28 mouse cellular contexts compared by ENCODE assay signal in genomic region chr9:58685290-58685689, GRCm38 (mm10). TPM values are rescaled to one million over a fixed set of nuclear protein-coding genes. Genes with fewer than 3 reads are reported as not detected.
DNase-seq lines count a peak whose midpoint lies in the region; ATAC-seq lines count a peak whose summit lies in the region.
"Had no signal": no experiment of that assay in that cellular context is flagged by ENCODE, and none has a peak within 500 bp of the region (broad histone marks: within the 10 kb centered on the region; RNA-seq: fewer than 3 reads in every experiment).

No protein-coding gene starts in this region.

- WGBS in heart, embryonic 10.5 days = 73% methylated on average over 10 of the region's 10 CpGs
- WGBS in neural tube, embryonic 11.5 days = 87% methylated on average over 10 of the region's 10 CpGs
- WGBS in neural tube, embryonic 15.5 days = 91% methylated on average over 10 of the region's 10 CpGs

- DNase-seq in heart, embryonic 10.5 days (ENCODE audit: low spot score) = peak; percentile 25
- DNase-seq in heart, adult 18-20 months = no peak
- DNase-seq in neural tube, embryonic 11.5 days (ENCODE audit: low spot score) = peak; percentile 8
- no peak for DNase-seq in urinary bladder, postnatal 36 days (ENCODE audit: low spot score in 2 of 2)
- DNase-seq: adrenal gland, adult 8-10 months; adrenal gland, postnatal 14 days; adrenal gland, postnatal 36 days; B cell, adult 2 months; cerebellum, adult 11-12 months; cerebellum, adult 2 months; cerebellum, adult 9-10 months; cerebellum, postnatal 10 days; cerebellum, postnatal 25 days; embryo, embryonic 11 days had no signal

- no peaks in the 10 kb centered on the region for H3K9me3 ChIP-seq in heart, embryonic 10.5 days
- H3K9me3 ChIP-seq in neural tube, embryonic 11.5 days (ENCODE audit: control insufficient read depth, low read length) = no peaks in the 10 kb centered on the region
- H3K9me3 ChIP-seq in neural tube, embryonic 15.5 days (replicated peaks) = no peaks in the 10 kb centered on the region
- H3K9me3 ChIP-seq: embryonic facial prominence, embryonic 13.5 days; embryonic facial prominence, embryonic 15.5 days; forebrain, embryonic 10.5 days; forebrain, embryonic 12.5 days; G1E had no signal

- no peaks in the 10 kb centered on the region for H3K36me3 ChIP-seq in heart, embryonic 10.5 days
- H3K36me3 ChIP-seq in neural tube, embryonic 11.5 days (ENCODE audit: control insufficient read depth, insufficient read depth, low read length) = no peaks in the 10 kb centered on the region
- H3K36me3 ChIP-seq in neural tube, embryonic 15.5 days = no peaks in the 10 kb centered on the region
- H3K36me3 ChIP-seq: embryonic facial prominence, embryonic 13.5 days; embryonic facial prominence, embryonic 15.5 days; forebrain, embryonic 10.5 days; forebrain, embryonic 12.5 days; G1E had no signal

- H3K4me2 ChIP-seq in neural tube, embryonic 11.5 days (ENCODE audit: low read depth) = no peak overlapping the region
- no peak overlapping the region for H3K4me2 ChIP-seq in neural tube, embryonic 15.5 days
- H3K4me2 ChIP-seq: embryonic facial prominence, embryonic 13.5 days; embryonic facial prominence, embryonic 15.5 days; forebrain, embryonic 12.5 days had no signal

- H3K27ac ChIP-seq in heart, embryonic 10.5 days = no peak overlapping the region
- no peak overlapping the region for H3K27ac ChIP-seq in neural tube, embryonic 11.5 days (ENCODE audit: low read depth, low read length)
- H3K27ac ChIP-seq in neural tube, embryonic 15.5 days (replicated peaks) = no peak overlapping the region
- H3K27ac ChIP-seq: embryonic facial prominence, embryonic 13.5 days; embryonic facial prominence, embryonic 15.5 days; forebrain, embryonic 10.5 days; forebrain, embryonic 12.5 days had no signal

- no peak for ATAC-seq in neural tube, embryonic 11.5 days (ENCODE audit: insufficient read depth, low FRiP score, low TSS enrichment)
- no peak for ATAC-seq in neural tube, embryonic 15.5 days (ENCODE audit: low FRiP score)
- ATAC-seq in common myeloid progenitor, adult 5-6 weeks (replicated peaks; ENCODE audit: low read depth, poor library complexity, severe bottlenecking) = peak; percentile 63
- ATAC-seq: activated CD4-positive, CD25-positive, alpha-beta regulatory T cell, adult 4 months; CD4-positive, CD25-positive, alpha-beta regulatory T cell, adult 4 months; forebrain, embryonic 14.5 days; forebrain, embryonic 16.5 days; Patski had no signal

- H3K4me3 ChIP-seq in heart, embryonic 10.5 days = no peak overlapping the region
- no peak overlapping the region for H3K4me3 ChIP-seq in neural tube, embryonic 11.5 days (ENCODE audit: low read depth, low read length)
- H3K4me3 ChIP-seq in neural tube, embryonic 15.5 days (replicated peaks) = no peak overlapping the region
- H3K4me3 ChIP-seq: embryonic facial prominence, embryonic 13.5 days; embryonic facial prominence, embryonic 15.5 days; erythroblast, embryonic 14.5 days; forebrain, embryonic 10.5 days; forebrain, embryonic 12.5 days had no signal

- H3K4me1 ChIP-seq in heart, embryonic 10.5 days = peaks cover 12% of the 10 kb centered on the region; the same call in 1 of the 2 replicates
- H3K4me1 ChIP-seq in neural tube, embryonic 11.5 days (ENCODE audit: control insufficient read depth, insufficient read depth, low read length) = no peaks in the 10 kb centered on the region
- H3K4me1 ChIP-seq in neural tube, embryonic 15.5 days = 0 out of 2 replicates have a peak, but pooled peaks cover 3% of the 10 kb centered on the region
- H3K4me1 ChIP-seq: embryonic facial prominence, embryonic 15.5 days had no signal

- H3K9ac ChIP-seq in neural tube, embryonic 11.5 days (ENCODE audit: low read length) = no peak overlapping the region
- no peak overlapping the region for H3K9ac ChIP-seq in neural tube, embryonic 15.5 days (replicated peaks)
- H3K9ac ChIP-seq: embryonic facial prominence, embryonic 13.5 days; embryonic facial prominence, embryonic 15.5 days; forebrain, embryonic 12.5 days had no signal

- no peaks in the 10 kb centered on the region for H3K27me3 ChIP-seq in heart, embryonic 10.5 days (ENCODE audit: insufficient read depth, poor library complexity, severe bottlenecking)
- no peaks in the 10 kb centered on the region for H3K27me3 ChIP-seq in neural tube, embryonic 11.5 days (ENCODE audit: control insufficient read depth, insufficient read depth, low read length)
- H3K27me3 ChIP-seq in neural tube, embryonic 15.5 days (replicated peaks) = no peaks in the 10 kb centered on the region
- H3K27me3 ChIP-seq: CH12.LX; embryonic facial prominence, embryonic 13.5 days; embryonic facial prominence, embryonic 15.5 days; forebrain, embryonic 12.5 days; Patski had no signal

RNA-seq across cellular contexts. Expression of gene Rec114, which starts 58.5 kb away (rescaled TPM):
- polyA plus RNA-seq in heart, embryonic 10.5 days (2016; fragmentation: Nextera tagmentation; extraction: Ambion mirVana) = 11.6 and 16.5 TPM in 2 replicates
- total RNA-seq in heart, adult 18-20 months (2021) = 1 to 10 TPM; 2.3 to 2.7 TPM
- 1.2 and 2.7 TPM in 2 replicates for polyA plus RNA-seq in neural tube, embryonic 11.5 days (2014; fragmentation: Nextera tagmentation; extraction: Ambion mirVana)
- polyA plus RNA-seq in neural tube, embryonic 15.5 days (2015; fragmentation: Nextera tagmentation; extraction: Ambion mirVana) = 2.1 and 2.9 TPM in 2 replicates
- total RNA-seq in common myeloid progenitor, adult 5-6 weeks (2017) = 2.9 and 5.4 TPM in 2 replicates
- total RNA-seq: CH12.LX had no signal
- polyA plus RNA-seq: activated CD4-positive, CD25-positive, alpha-beta regulatory T cell, adult 4 months; G1E had no signal

Comparison
In these comparisons a context has a peak if more than half of its experiments do, and no peak if none do; other contexts are left out.
1. DNase-seq: peak in heart, embryonic 10.5 days (single experiment) and neural tube, embryonic 11.5 days (single experiment); none in heart, adult 18-20 months (0 of 2) and urinary bladder, postnatal 36 days (0 of 2).